ENCODE assay signal across 29 mouse cellular contexts in the genomic region with DNA sequence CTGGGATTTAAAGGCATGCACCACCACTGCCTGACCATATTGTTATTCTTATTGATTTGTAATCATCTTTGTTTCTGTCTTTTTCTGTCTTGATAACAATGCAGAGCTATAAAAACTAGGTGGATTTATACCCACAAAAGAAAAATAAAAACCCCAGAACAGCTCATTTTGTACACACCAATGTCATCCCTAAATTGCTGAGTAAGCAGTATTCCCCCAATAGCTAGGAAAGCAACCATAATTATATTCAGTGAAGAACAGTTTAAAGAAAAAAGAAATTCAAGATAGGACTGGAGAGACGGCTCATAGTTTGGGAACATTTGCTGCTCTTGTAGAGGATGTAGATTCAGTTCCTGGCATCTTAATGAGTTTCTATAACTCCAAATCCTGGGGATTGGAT.
"Had no signal": no experiment of that assay in that cellular context is flagged by ENCODE, and none has a peak within 500 bp of the region (broad histone marks: within the 10 kb centered on the region; RNA-seq: fewer than 3 reads in every experiment).

No protein-coding gene starts in this region.

- DNase-seq: left cerebral cortex, postnatal 4 days; liver; liver, embryonic 13.5 days; liver, postnatal 0 days; lung, adult 18-20 months; lung, adult 2 months; lung, embryonic 14.5 days; lung, postnatal 10 days; lung, postnatal 14 days; lung, postnatal 36 days; lung, postnatal 4 days; midbrain, embryonic 14.5 days had no signal

- H3K4me1 ChIP-seq: limb, embryonic 10.5 days; limb, embryonic 12.5 days; limb, embryonic 13.5 days; limb, embryonic 15.5 days; liver, embryonic 12.5 days; liver, embryonic 13.5 days; liver, embryonic 15.5 days; lung, embryonic 15.5 days; megakaryocyte, embryonic 14.5 days; midbrain, embryonic 10.5 days; midbrain, embryonic 12.5 days; midbrain, embryonic 13.5 days; midbrain, embryonic 15.5 days had no signal

- H3K9ac ChIP-seq: limb, embryonic 12.5 days; limb, embryonic 13.5 days; limb, embryonic 15.5 days; liver, embryonic 12.5 days; liver, embryonic 13.5 days; liver, embryonic 14.5 days; liver, embryonic 15.5 days; liver, postnatal 0 days; lung, embryonic 14.5 days; lung, embryonic 15.5 days; midbrain, embryonic 12.5 days; midbrain, embryonic 13.5 days; midbrain, embryonic 15.5 days had no signal

- H3K36me3 ChIP-seq: limb, embryonic 10.5 days; limb, embryonic 12.5 days; limb, embryonic 13.5 days; limb, embryonic 15.5 days; liver, embryonic 12.5 days; liver, embryonic 13.5 days; liver, embryonic 15.5 days; lung, embryonic 15.5 days; midbrain, embryonic 10.5 days; midbrain, embryonic 12.5 days; midbrain, embryonic 13.5 days; midbrain, embryonic 15.5 days had no signal

- H3K27ac ChIP-seq: limb, embryonic 10.5 days; limb, embryonic 12.5 days; limb, embryonic 13.5 days; limb, embryonic 15.5 days; liver, embryonic 12.5 days; liver, embryonic 13.5 days; liver, embryonic 14.5 days; liver, embryonic 15.5 days; lung, embryonic 15.5 days; macrophage; midbrain, embryonic 10.5 days; midbrain, embryonic 12.5 days; midbrain, embryonic 13.5 days; midbrain, embryonic 15.5 days had no signal

- H3K4me3 ChIP-seq: limb, embryonic 10.5 days; limb, embryonic 12.5 days; limb, embryonic 13.5 days; limb, embryonic 15.5 days; liver, embryonic 12.5 days; liver, embryonic 13.5 days; liver, embryonic 15.5 days; lung, embryonic 15.5 days; megakaryocyte, embryonic 14.5 days; midbrain, embryonic 10.5 days; midbrain, embryonic 12.5 days; midbrain, embryonic 13.5 days; midbrain, embryonic 15.5 days; myocyte had no signal

- H3K9me3 ChIP-seq: limb, embryonic 10.5 days; limb, embryonic 12.5 days; limb, embryonic 13.5 days; limb, embryonic 15.5 days; liver, embryonic 12.5 days; liver, embryonic 13.5 days; liver, embryonic 15.5 days; lung, embryonic 15.5 days; megakaryocyte, embryonic 14.5 days; midbrain, embryonic 10.5 days; midbrain, embryonic 12.5 days; midbrain, embryonic 13.5 days; midbrain, embryonic 15.5 days had no signal

- H3K4me2 ChIP-seq: limb, embryonic 12.5 days; limb, embryonic 13.5 days; limb, embryonic 15.5 days; liver, embryonic 11.5 days; liver, embryonic 12.5 days; liver, embryonic 13.5 days; liver, embryonic 15.5 days; lung, embryonic 14.5 days; lung, embryonic 15.5 days; midbrain, embryonic 11.5 days; midbrain, embryonic 12.5 days; midbrain, embryonic 13.5 days; midbrain, embryonic 15.5 days had no signal

- H3K27me3 ChIP-seq: limb, embryonic 12.5 days; limb, embryonic 13.5 days; limb, embryonic 15.5 days; liver, embryonic 12.5 days; liver, embryonic 13.5 days; liver, embryonic 15.5 days; lung, embryonic 15.5 days; megakaryocyte, embryonic 14.5 days; midbrain, embryonic 12.5 days; midbrain, embryonic 13.5 days; midbrain, embryonic 15.5 days had no signal
